Mouse (Mus musculus): Measurements from ENCODE around the gene Letmd1. TPM values are rescaled to one million over a fixed set of nuclear protein-coding genes. Genes with fewer than 3 reads are reported as not detected.
"Not testable (repeated sequence)": the region's sequence is repeated elsewhere in the genome, so short reads cannot be mapped to it uniquely, and the experiment has no call there.

Letmd1 gene
- total RNA-seq, 1 experiment: 11.2 TPM

GRCm38 (mm10) chr15:100495102-100495501, 26.3 kb downstream of the Letmd1 start, which contains the start of gene Csrnp2:
TSS of gene Csrnp2 (minus strand) at chr15:100495488.
- Histone ChIP-seq H3K4me3 (ENCODE audit: insufficient read depth in 1 of 2, low read depth in 1 of 2, low read length in 2 of 2, poor library complexity in 1 of 2, severe bottlenecking in 1 of 2) (peak within 1 kb of the TSS; percentile 68 to 85), H3K4me1 (ENCODE audit: control insufficient read depth in 2 of 2, insufficient read depth in 2 of 2, low read length in 2 of 2, poor library complexity in 1 of 2) (peaks cover 3 to 5% of the 10 kb centered on the region in 2 experiments; a peak in 2 of 4 replicates), H3K9me3 (ENCODE audit: control insufficient read depth, insufficient read depth, low read depth, low read length) (peaks cover 2% of the 10 kb centered on the region; the same call in 1 of the 2 replicates), H3K9ac (ENCODE audit: insufficient read depth, low read depth, low read length, poor library complexity, severe bottlenecking) (peak within 1 kb of the TSS; percentile 85), H3K36me3 (ENCODE audit: control insufficient read depth, insufficient read depth, low read length, poor library complexity, severe bottlenecking) (no peaks in the 10 kb centered on the region), H3K27ac (ENCODE audit: insufficient read depth, low read depth, low read length, poor library complexity, severe bottlenecking) (no peak within 1 kb of the TSS)
- TF ChIP-seq CHD2 (IDR thresholded peaks at IDR 0.05; ENCODE audit: low read depth, low read length): no peak
- peak; percentile 94 for TF ChIP-seq HCFC1 (IDR thresholded peaks at IDR 0.05; ENCODE audit: borderline replicate concordance, insufficient read depth, low read length)
- TF ChIP-seq ZC3H11A (IDR thresholded peaks at IDR 0.05; ENCODE audit: borderline replicate concordance, low read depth, low read length): no peak
- TF ChIP-seq ZNF384 (IDR thresholded peaks at IDR 0.05; ENCODE audit: low read depth, low read length): no peak
- in situ Hi-C loops (cut with MboI; ENCODE audit: low sequenced_read_pairs in 2 of 2, unreplicated experiment in 2 of 2): no loop called here
- DNase-seq (ENCODE audit: low read depth, low spot score): peak; percentile 79

GRCm38 (mm10) chr15:100499506-100499905, 30.7 kb downstream of the Letmd1 start:
- H3K9me3 ChIP-seq (ENCODE audit: control insufficient read depth, insufficient read depth, low read depth, low read length); H3K4me3 ChIP-seq (ENCODE audit: insufficient read depth in 1 of 2, low read depth in 1 of 2, low read length in 2 of 2, poor library complexity in 1 of 2, severe bottlenecking in 1 of 2); H3K36me3 ChIP-seq (ENCODE audit: control insufficient read depth, insufficient read depth, low read length, poor library complexity, severe bottlenecking); H3K4me1 ChIP-seq (ENCODE audit: control insufficient read depth in 2 of 2, insufficient read depth in 2 of 2, low read length in 2 of 2, poor library complexity in 1 of 2); DNase-seq (ENCODE audit: low read depth, low spot score); H3K9ac ChIP-seq (ENCODE audit: insufficient read depth, low read depth, low read length, poor library complexity, severe bottlenecking); in situ Hi-C loops (cut with MboI; ENCODE audit: low sequenced_read_pairs in 2 of 2, unreplicated experiment in 2 of 2): not testable (repeated sequence)
- peak overlapping the region; percentile 66 for H3K27ac ChIP-seq (ENCODE audit: insufficient read depth, low read depth, low read length, poor library complexity, severe bottlenecking)

GRCm38 (mm10) chr15:100508454-100509167, 39.8 kb downstream of the Letmd1 start:
- no peak for DNase-seq (ENCODE audit: low read depth, low spot score)
- no peak for TF ChIP-seq ZC3H11A (IDR thresholded peaks at IDR 0.05; ENCODE audit: borderline replicate concordance, low read depth, low read length)
- Histone ChIP-seq H3K9ac (ENCODE audit: insufficient read depth, low read depth, low read length, poor library complexity, severe bottlenecking) (no peak overlapping the region), H3K4me3 (ENCODE audit: insufficient read depth in 1 of 2, low read depth in 1 of 2, low read length in 2 of 2, poor library complexity in 1 of 2, severe bottlenecking in 1 of 2) (no peak overlapping the region), H3K36me3 (ENCODE audit: control insufficient read depth, insufficient read depth, low read length, poor library complexity, severe bottlenecking) (peaks cover 3% of the 10 kb centered on the region; the same call in 1 of the 2 replicates), H3K4me1 (ENCODE audit: control insufficient read depth in 2 of 2, insufficient read depth in 2 of 2, low read length in 2 of 2, poor library complexity in 1 of 2) (no peaks in the 10 kb centered on the region), H3K9me3 (ENCODE audit: control insufficient read depth, insufficient read depth, low read depth, low read length) (no peaks in the 10 kb centered on the region), H3K27ac (ENCODE audit: insufficient read depth, low read depth, low read length, poor library complexity, severe bottlenecking) (no peak overlapping the region)
- in situ Hi-C loops (cut with MboI; ENCODE audit: low sequenced_read_pairs in 2 of 2, unreplicated experiment in 2 of 2): no loop called here

GRCm38 (mm10) chr15:100510072-100510471, 41.2 kb downstream of the Letmd1 start:
- in situ Hi-C loops (cut with MboI; ENCODE audit: low sequenced_read_pairs in 2 of 2, unreplicated experiment in 2 of 2): no loop called here
- TF ChIP-seq CHD2 (IDR thresholded peaks at IDR 0.05; ENCODE audit: low read depth, low read length): no peak
- no peak for TF ChIP-seq MAFK (IDR thresholded peaks at IDR 0.05; ENCODE audit: insufficient read depth, low read depth, low read length)
- no peak for TF ChIP-seq ZC3H11A (IDR thresholded peaks at IDR 0.05; ENCODE audit: borderline replicate concordance, low read depth, low read length)
- TF ChIP-seq ZNF384 (IDR thresholded peaks at IDR 0.05; ENCODE audit: low read depth, low read length): no peak
- TF ChIP-seq HCFC1 (IDR thresholded peaks at IDR 0.05; ENCODE audit: borderline replicate concordance, insufficient read depth, low read length): no peak
- peaks cover 5% of the 10 kb centered on the region; the same call in 1 of the 2 replicates for H3K36me3 ChIP-seq (ENCODE audit: control insufficient read depth, insufficient read depth, low read length, poor library complexity, severe bottlenecking)

GRCm38 (mm10) chr15:100513387-100513786, 44.6 kb downstream of the Letmd1 start:
- TF ChIP-seq CHD2 (IDR thresholded peaks at IDR 0.05; ENCODE audit: low read depth, low read length) (no peak), ZC3H11A (IDR thresholded peaks at IDR 0.05; ENCODE audit: borderline replicate concordance, low read depth, low read length) (no peak), HCFC1 (IDR thresholded peaks at IDR 0.05; ENCODE audit: borderline replicate concordance, insufficient read depth, low read length) (no peak), ZNF384 (IDR thresholded peaks at IDR 0.05; ENCODE audit: low read depth, low read length) (no peak), MAFK (IDR thresholded peaks at IDR 0.05; ENCODE audit: insufficient read depth, low read depth, low read length) (no peak)
- in situ Hi-C loops (cut with MboI; ENCODE audit: low sequenced_read_pairs in 2 of 2, unreplicated experiment in 2 of 2): no loop called here
- no peak overlapping the region for H3K9ac ChIP-seq (ENCODE audit: insufficient read depth, low read depth, low read length, poor library complexity, severe bottlenecking)
- H3K4me3 ChIP-seq (ENCODE audit: insufficient read depth in 1 of 2, low read depth in 1 of 2, low read length in 2 of 2, poor library complexity in 1 of 2, severe bottlenecking in 1 of 2): no peak overlapping the region
- no peaks in the 10 kb centered on the region for H3K4me1 ChIP-seq (ENCODE audit: control insufficient read depth in 2 of 2, insufficient read depth in 2 of 2, low read length in 2 of 2, poor library complexity in 1 of 2)
- H3K36me3 ChIP-seq (ENCODE audit: control insufficient read depth, insufficient read depth, low read length, poor library complexity, severe bottlenecking): peaks cover 9% of the 10 kb centered on the region; the same call in 1 of the 2 replicates
- no peaks in the 10 kb centered on the region for H3K9me3 ChIP-seq (ENCODE audit: control insufficient read depth, insufficient read depth, low read depth, low read length)
- DNase-seq (ENCODE audit: low read depth, low spot score): no peak
- H3K27ac ChIP-seq (ENCODE audit: insufficient read depth, low read depth, low read length, poor library complexity, severe bottlenecking): no peak overlapping the region

More at GRCm38 (mm10) chr15:100510072-100510471, 41.2 kb downstream of the Letmd1 start:
- Histone ChIP-seq H3K4me3 (ENCODE audit: insufficient read depth in 1 of 2, low read depth in 1 of 2, low read length in 2 of 2, poor library complexity in 1 of 2, severe bottlenecking in 1 of 2) (no peak overlapping the region), H3K9me3 (ENCODE audit: control insufficient read depth, insufficient read depth, low read depth, low read length) (no peaks in the 10 kb centered on the region), H3K4me1 (ENCODE audit: control insufficient read depth in 2 of 2, insufficient read depth in 2 of 2, low read length in 2 of 2, poor library complexity in 1 of 2) (no peaks in the 10 kb centered on the region), H3K9ac (ENCODE audit: insufficient read depth, low read depth, low read length, poor library complexity, severe bottlenecking) (no peak overlapping the region), H3K27ac (ENCODE audit: insufficient read depth, low read depth, low read length, poor library complexity, severe bottlenecking) (no peak overlapping the region)
- no peak for DNase-seq (ENCODE audit: low read depth, low spot score)
